Mouse (Mus musculus) liver, postnatal 0 days (tissue): ENCODE measurements around the gene Astn2. TPM values are rescaled to one million over a fixed set of nuclear protein-coding genes. Genes with fewer than 3 reads are reported as not detected.

ENCODE experiments used
- ATAC-seq: fragments of 200-750 bp; cut with Nextera tagmentation; 2 replicates; pipeline ENCODE4 v1.8.0; 2017; ENCODE audit warnings: mild to moderate bottlenecking, moderate library complexity
- DNase-seq: peaks from one replicate; pipeline ENCODE4 v3.0.0-alpha.2; 2016
- H3K27ac ChIP-seq: fragments of 300-500 bp; sonication (generic); 2 replicates; pipeline ENCODE4 v1.5.1; 2014; ENCODE audit warnings: antibody characterized with exemption, moderate library complexity, mild to moderate bottlenecking, low read depth
- H3K27me3 ChIP-seq: fragments of 300-500 bp; sonication (generic); 2 replicates; pipeline ENCODE4 v1.6.1; 2014; ENCODE audit warnings: low read length, control low read depth, mixed read lengths; ENCODE audit not compliant: insufficient read depth
- H3K36me3 ChIP-seq: fragments of 300-500 bp; sonication (generic); replicated peaks from 2 replicates; pipeline ENCODE4 v1.6.1; 2014; ENCODE audit warnings: mild to moderate bottlenecking, control low read depth, low read length, moderate library complexity, mixed read lengths; ENCODE audit not compliant: insufficient read depth
- H3K4me1 ChIP-seq: fragments of 300-500 bp; sonication (generic); 2 replicates; pipeline ENCODE4 v1.6.1; 2014; ENCODE audit warnings: antibody characterized with exemption, mild to moderate bottlenecking, control low read depth; ENCODE audit not compliant: insufficient read depth
- H3K4me2 ChIP-seq: fragments of 300-500 bp; sonication (generic); 2 replicates; pipeline ENCODE4 v1.6.1; 2014; ENCODE audit warnings: low read depth, mild to moderate bottlenecking, low read length, moderate library complexity, mixed read lengths
- H3K4me3 ChIP-seq: fragments of 300-500 bp; sonication (generic); 2 replicates; pipeline ENCODE4 v1.5.1; 2014; ENCODE audit warnings: low read depth, low read length
- H3K9ac ChIP-seq: fragments of 300-500 bp; sonication (generic); replicated peaks from 2 replicates; pipeline ENCODE4 v1.6.1; 2014; ENCODE audit warnings: mild to moderate bottlenecking, moderate library complexity
- H3K9me3 ChIP-seq: fragments of 300-500 bp; sonication (generic); 2 replicates; pipeline ENCODE4 v1.6.1; 2016; ENCODE audit warnings: mild to moderate bottlenecking, control low read depth, low read length, mixed read lengths
- CTCF ChIP-seq: sonication (generic); IDR thresholded peaks from 2 replicates; pipeline ENCODE4 v1.5.1; 2016; ENCODE audit warnings: antibody characterized with exemption, low read depth
- EP300 ChIP-seq: IDR thresholded peaks from 2 replicates; pipeline ENCODE4 v1.6.1; 2016; ENCODE audit warnings: antibody characterized with exemption, low read depth, mild to moderate bottlenecking
- WGBS: fragments of 180-500 bp; shearing (Covaris S2); extraction: QIAGEN DNeasy Blood & Tissue Kit; methylation state at CpG from one replicate; pipeline ENCODE4 v1.1.7; 2014; ENCODE audit not compliant: insufficient replicate concordance; 5-methylcytosine and 5-hydroxymethylcytosine counted together
- polyA plus RNA-seq: library from polyadenylated mRNA; unstranded; fragments of >200 nt; fragmentation: Nextera tagmentation; extraction: Ambion mirVana; gene quantifications from 2 replicates; pipeline ENCODE4 v1.2.1, GENCODE M21; 2015

The Astn2 gene
- polyA plus RNA-seq, 1 experiment from 2014 or later = 0.02 TPM

DNA sequence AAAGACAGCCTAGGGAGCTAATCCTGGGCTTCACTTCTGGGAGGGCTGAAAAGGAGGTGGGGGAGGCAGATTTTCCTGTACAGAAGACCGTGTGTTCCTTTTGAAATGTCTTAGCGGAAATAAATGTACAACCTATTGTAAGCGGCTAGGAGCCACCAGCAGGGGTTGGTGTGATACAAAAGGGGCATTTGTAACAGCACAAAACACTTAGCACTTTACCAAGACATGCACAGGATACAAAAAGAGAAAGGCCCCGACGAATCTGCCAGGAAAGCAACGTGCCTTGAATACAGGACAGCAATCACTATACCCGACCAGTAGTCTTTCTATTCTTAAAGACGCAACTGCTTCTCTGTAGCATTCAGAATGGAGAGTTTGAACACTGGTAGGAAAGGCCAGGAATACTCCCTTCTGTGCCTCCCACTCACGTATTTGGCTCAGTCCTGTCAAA, 564.8 kb downstream of the Astn2 start:
- H3K36me3 ChIP-seq = no peaks in the 10 kb centered on the region
- H3K4me2 ChIP-seq = no peak overlapping the region
- DNase-seq (no peak), ATAC-seq (no peak)
- H3K27ac ChIP-seq = no peak overlapping the region
- H3K27me3 ChIP-seq = no peaks in the 10 kb centered on the region
- no peak overlapping the region for H3K9ac ChIP-seq
- H3K4me1 ChIP-seq = no peaks in the 10 kb centered on the region
- H3K4me3 ChIP-seq = no peak overlapping the region
- H3K9me3 ChIP-seq = no peaks in the 10 kb centered on the region
- TF ChIP-seq CTCF (no peak), EP300 (no peak)
- WGBS = 70% methylated on average over 9 of the region's 9 CpGs

DNA sequence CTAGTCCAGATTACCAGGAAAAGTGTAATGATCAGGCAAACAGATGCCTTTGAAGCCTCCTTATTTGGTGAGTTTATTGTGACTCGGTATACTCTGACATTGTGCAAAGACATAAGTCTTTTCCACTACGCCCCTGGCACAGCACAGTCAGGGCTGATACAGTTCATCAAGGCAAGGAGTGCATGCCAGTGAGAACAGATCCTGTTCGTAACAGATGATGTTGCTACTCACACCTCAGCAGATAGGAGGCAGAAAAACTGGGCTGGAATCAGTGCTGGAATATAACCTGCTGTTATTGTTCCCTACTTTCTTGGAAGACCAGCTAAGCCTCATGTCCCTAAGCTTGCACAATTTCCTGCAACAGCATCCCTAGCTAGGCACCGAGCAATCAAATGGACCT, 565.6 kb downstream of the Astn2 start:
- Histone ChIP-seq H3K27me3 (no peaks in the 10 kb centered on the region), H3K9me3 (no peaks in the 10 kb centered on the region), H3K4me2 (no peak overlapping the region), H3K9ac (no peak overlapping the region), H3K4me3 (no peak overlapping the region), H3K36me3 (no peaks in the 10 kb centered on the region), H3K27ac (no peak overlapping the region), H3K4me1 (no peaks in the 10 kb centered on the region)
- 58% methylated on average over 4 of the region's 4 CpGs for WGBS
- DNase-seq (no peak), ATAC-seq (no peak)
- TF ChIP-seq EP300 (no peak), CTCF (no peak)

DNA sequence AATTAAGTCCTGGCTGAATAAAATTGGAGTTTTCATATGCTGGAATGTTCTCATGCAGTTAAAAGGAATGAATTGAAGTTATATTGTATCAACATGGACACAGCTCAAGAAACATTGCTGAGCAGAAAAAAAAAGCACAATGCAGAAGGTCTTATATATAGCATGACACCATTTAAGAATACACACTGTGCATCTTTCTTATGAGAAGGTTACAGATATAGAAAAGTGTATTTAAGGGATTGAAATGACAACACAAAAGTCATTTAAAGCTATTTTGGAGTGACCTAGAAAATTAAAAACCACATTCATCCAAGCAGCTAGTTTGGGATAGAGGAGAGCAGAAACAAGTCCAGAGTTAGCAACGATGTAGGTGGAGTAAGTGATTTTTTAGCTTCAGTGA, 571.4 kb downstream of the Astn2 start:
- ATAC-seq (no peak), DNase-seq (no peak)
- H3K9me3 ChIP-seq = no peaks in the 10 kb centered on the region

DNA sequence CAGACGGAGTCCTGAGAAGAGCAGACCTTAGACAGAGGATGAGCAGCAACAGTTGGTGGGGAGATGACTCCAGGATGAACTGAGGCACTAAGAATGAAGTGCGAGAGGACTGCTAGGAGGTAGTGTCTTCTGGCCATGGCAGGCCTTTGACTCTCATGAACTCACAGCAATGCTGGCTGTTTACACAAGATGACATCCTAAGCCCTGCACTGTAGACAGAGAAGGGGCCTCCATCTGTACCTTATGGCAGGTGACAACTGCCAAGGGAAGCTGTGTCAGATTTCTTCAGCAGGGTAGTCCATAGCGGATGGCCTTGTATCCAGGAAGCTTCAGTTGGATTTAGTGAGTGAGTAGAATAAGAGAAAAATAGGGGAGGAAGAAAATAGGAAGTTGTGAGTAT, 572.5 kb downstream of the Astn2 start:
- no peak for ATAC-seq
- no peak for DNase-seq
- TF ChIP-seq CTCF (no peak), EP300 (no peak)
- WGBS = 70% methylated on average over 3 of the region's 3 CpGs
- H3K36me3 ChIP-seq = no peaks in the 10 kb centered on the region
- no peak overlapping the region for H3K9ac ChIP-seq
- H3K27ac ChIP-seq = no peak overlapping the region
- no peaks in the 10 kb centered on the region for H3K9me3 ChIP-seq
- H3K4me1 ChIP-seq = no peaks in the 10 kb centered on the region
- no peaks in the 10 kb centered on the region for H3K27me3 ChIP-seq
- no peak overlapping the region for H3K4me3 ChIP-seq
- no peak overlapping the region for H3K4me2 ChIP-seq

More for the DNA sequence above, 571.4 kb downstream of the Astn2 start:
- H3K4me1 ChIP-seq = no peaks in the 10 kb centered on the region
- no peak overlapping the region for H3K4me2 ChIP-seq
- no peaks in the 10 kb centered on the region for H3K27me3 ChIP-seq
- H3K4me3 ChIP-seq = no peak overlapping the region
- no peaks in the 10 kb centered on the region for H3K36me3 ChIP-seq
- no peak for TF ChIP-seq CTCF
- no peak for TF ChIP-seq EP300
- no peak overlapping the region for H3K9ac ChIP-seq
- H3K27ac ChIP-seq = no peak overlapping the region
- 80% methylated on average over 1 of the region's 1 CpGs for WGBS

DNA sequence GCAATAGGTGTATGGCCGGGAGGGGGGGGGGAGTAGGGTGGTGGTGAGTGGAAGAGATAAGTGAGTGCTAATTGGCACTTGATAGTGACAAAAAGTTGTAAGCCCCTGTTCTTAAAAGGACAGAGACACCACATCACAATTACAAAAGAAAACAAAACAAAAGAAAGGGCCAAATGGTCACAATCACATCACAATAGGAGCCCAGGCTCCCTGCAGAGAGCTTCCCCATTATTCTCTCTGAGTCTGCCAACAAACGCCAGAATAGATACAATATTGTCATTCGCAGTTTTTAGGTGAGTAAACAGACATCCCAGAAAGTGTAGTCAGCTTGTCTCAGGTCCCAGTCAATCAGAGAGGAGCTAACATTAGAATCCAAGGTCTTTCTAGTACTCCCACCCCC, 573.9 kb downstream of the Astn2 start:
- Histone ChIP-seq H3K4me3 (no peak overlapping the region), H3K4me2 (no peak overlapping the region), H3K27me3 (no peaks in the 10 kb centered on the region), H3K9me3 (no peaks in the 10 kb centered on the region), H3K4me1 (no peaks in the 10 kb centered on the region), H3K9ac (no peak overlapping the region), H3K36me3 (no peaks in the 10 kb centered on the region), H3K27ac (no peak overlapping the region)
- DNase-seq = no peak
- no peak for TF ChIP-seq CTCF
- TF ChIP-seq EP300 = no peak
- no peak for ATAC-seq
- 15% methylated on average over 3 of the region's 3 CpGs for WGBS

DNA sequence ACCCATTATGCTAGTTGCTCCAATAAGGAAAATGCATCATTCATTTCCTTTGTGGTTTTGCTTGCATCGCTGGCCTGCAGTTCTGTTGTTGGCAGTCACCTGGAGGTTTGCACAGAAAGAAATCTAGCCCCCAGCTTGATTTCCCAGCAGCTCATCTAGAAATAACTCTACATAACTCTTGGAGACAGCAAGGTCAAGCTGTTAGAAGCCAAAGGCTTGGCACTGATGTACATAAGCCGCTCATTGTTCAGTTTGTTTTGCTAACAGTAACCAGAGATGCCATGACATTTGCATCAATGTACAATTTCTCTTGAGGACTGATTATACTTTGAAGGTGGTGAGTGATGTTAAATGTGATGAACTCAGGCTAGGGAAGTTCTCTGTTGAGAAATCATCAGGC, 583.3 kb downstream of the Astn2 start:
- TF ChIP-seq EP300 (no peak), CTCF (no peak)
- WGBS = 55% methylated on average over 2 of the region's 2 CpGs
- Histone ChIP-seq H3K36me3 (no peaks in the 10 kb centered on the region), H3K27me3 (no peaks in the 10 kb centered on the region), H3K27ac (no peak overlapping the region), H3K4me2 (no peak overlapping the region), H3K9me3 (no peaks in the 10 kb centered on the region), H3K4me1 (no peaks in the 10 kb centered on the region), H3K4me3 (no peak overlapping the region), H3K9ac (no peak overlapping the region)
- no peak for ATAC-seq
- DNase-seq = no peak

DNA sequence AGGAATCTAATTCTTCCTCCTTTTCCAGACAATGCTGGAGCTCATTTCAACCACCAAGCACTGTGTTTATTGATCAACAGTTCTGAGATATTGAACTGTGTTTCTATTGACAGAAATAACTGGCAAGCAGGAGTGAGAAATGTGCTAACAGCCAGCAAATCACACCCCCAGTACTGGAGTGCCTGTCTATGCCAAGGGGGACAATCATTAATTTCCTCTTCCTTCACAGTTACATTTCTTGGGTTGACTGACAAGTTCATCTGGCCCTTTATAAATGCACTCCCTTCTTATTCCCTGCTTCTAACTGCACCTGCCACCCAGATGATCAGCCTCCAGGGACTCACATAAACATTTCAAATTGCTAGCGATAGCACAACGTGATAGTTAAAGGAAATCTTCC, 584.2 kb downstream of the Astn2 start:
- Histone ChIP-seq H3K4me2 (no peak overlapping the region), H3K27ac (no peak overlapping the region), H3K4me1 (no peaks in the 10 kb centered on the region), H3K36me3 (no peaks in the 10 kb centered on the region), H3K27me3 (no peaks in the 10 kb centered on the region), H3K9me3 (no peaks in the 10 kb centered on the region), H3K4me3 (no peak overlapping the region), H3K9ac (no peak overlapping the region)
- ATAC-seq (no peak), DNase-seq (no peak)
- TF ChIP-seq CTCF = no peak
- TF ChIP-seq EP300 = no peak
- WGBS = 43% methylated on average over 2 of the region's 2 CpGs
